Mouse (Mus musculus) midbrain, embryonic 11.5 days (tissue): Measurements from ENCODE around the gene 4930556J24Rik. TPM values are rescaled to one million over a fixed set of nuclear protein-coding genes. Genes with fewer than 3 reads are reported as not detected.
"Not testable (repeated sequence)": the region's sequence is repeated elsewhere in the genome, so short reads cannot be mapped to it uniquely, and the experiment has no call there.

Experiments
- ATAC-seq: fragments of 200-750 bp; cut with Nextera tagmentation; 2 replicates; pipeline ENCODE4 v1.8.0; 2017; ENCODE audit warnings: moderate TSS enrichment, moderate library complexity; ENCODE audit not compliant: low FRiP score
- DNase-seq: peaks from one replicate; pipeline ENCODE4 v3.0.0; 2015; ENCODE audit warnings: low spot score; ENCODE audit errors: missing footprints
- H3K27ac ChIP-seq: fragments of 300-500 bp; sonication (generic); 2 replicates; pipeline ENCODE4 v1.5.1; 2014; ENCODE audit warnings: low read depth, low read length
- H3K27me3 ChIP-seq: fragments of 300-500 bp; sonication (generic); 2 replicates; pipeline ENCODE4 v1.6.1; 2014; ENCODE audit warnings: mild to moderate bottlenecking, low read length, moderate library complexity, mixed read lengths; ENCODE audit not compliant: control insufficient read depth, insufficient read depth
- H3K36me3 ChIP-seq: fragments of 300-500 bp; sonication (generic); 2 replicates; pipeline ENCODE4 v1.6.1; 2014; ENCODE audit warnings: mild to moderate bottlenecking, low read length, moderate library complexity, mixed read lengths; ENCODE audit not compliant: control insufficient read depth, insufficient read depth
- H3K4me1 ChIP-seq: fragments of 300-500 bp; sonication (generic); 2 replicates; pipeline ENCODE4 v1.6.1; 2014; ENCODE audit warnings: low read length; ENCODE audit not compliant: control insufficient read depth, insufficient read depth
- H3K4me2 ChIP-seq: fragments of 300-500 bp; sonication (generic); 2 replicates; pipeline ENCODE4 v1.6.1; 2014; ENCODE audit warnings: mild to moderate bottlenecking, moderate library complexity
- H3K4me3 ChIP-seq: fragments of 300-500 bp; sonication (generic); 2 replicates; pipeline ENCODE4 v1.5.1; 2014; ENCODE audit warnings: low read depth, low read length
- H3K9ac ChIP-seq: fragments of 300-500 bp; sonication (generic); 2 replicates; pipeline ENCODE4 v1.6.1; 2014; ENCODE audit warnings: low read length
- H3K9me3 ChIP-seq: fragments of 300-500 bp; sonication (generic); 2 replicates; pipeline ENCODE4 v1.6.1; 2016; ENCODE audit warnings: low read length; ENCODE audit not compliant: control insufficient read depth
- WGBS: fragments of 180-500 bp; shearing (Covaris S2); extraction: QIAGEN DNeasy Blood & Tissue Kit; methylation state at CpG from one replicate; pipeline ENCODE4 v1.1.7; 2014; 5-methylcytosine and 5-hydroxymethylcytosine counted together
- polyA plus RNA-seq: library from polyadenylated mRNA; unstranded; fragments of >200 nt; fragmentation: Nextera tagmentation; extraction: Ambion mirVana; gene quantifications from 2 replicates; pipeline ENCODE4 v1.2.1, GENCODE M21; 2014

4930556J24Rik gene
- polyA plus RNA-seq, 1 experiment from 2014 or later, result not detected

- DNase-seq, result peak; percentile 86
- Histone ChIP-seq H3K4me2 (no peak overlapping the region), H3K9ac (no peak overlapping the region), H3K27me3 (no peaks in the 10 kb centered on the region), H3K27ac (no peak overlapping the region), H3K36me3 (peaks cover 4% of the 10 kb centered on the region), H3K4me1 (no peaks in the 10 kb centered on the region), H3K4me3 (no peak overlapping the region), H3K9me3 (no peaks in the 10 kb centered on the region)
- ATAC-seq, result no peak
- 38% methylated on average over 8 of the region's 8 CpGs for WGBS
Observed at GRCm38 (mm10) chr11:3921281-3921850, 55.2 kb downstream of the 4930556J24Rik start.

GRCm38 (mm10) chr11:3920476-3920875 is 56.1 kb downstream of the 4930556J24Rik start:
- WGBS, result 88% methylated on average over 7 of the region's 7 CpGs
- ATAC-seq (no peak), DNase-seq (no peak)
- H3K36me3 ChIP-seq, result peaks cover 4% of the 10 kb centered on the region
- H3K4me2 ChIP-seq, result no peak overlapping the region
- no peak overlapping the region for H3K4me3 ChIP-seq
- no peak overlapping the region for H3K27ac ChIP-seq
- no peaks in the 10 kb centered on the region for H3K9me3 ChIP-seq
- H3K9ac ChIP-seq, result no peak overlapping the region
- no peaks in the 10 kb centered on the region for H3K27me3 ChIP-seq
- H3K4me1 ChIP-seq, result no peaks in the 10 kb centered on the region

GRCm38 (mm10) chr11:3918738-3919137 is 57.8 kb downstream of the 4930556J24Rik start:
- H3K4me2 ChIP-seq, result no peak overlapping the region
- H3K9ac ChIP-seq, result no peak overlapping the region
- no peaks in the 10 kb centered on the region for H3K9me3 ChIP-seq
- H3K27me3 ChIP-seq, result no peaks in the 10 kb centered on the region
- no peak for ATAC-seq
- 0 out of 2 replicates have a peak, but pooled peaks cover 2% of the 10 kb centered on the region for H3K4me1 ChIP-seq
- H3K27ac ChIP-seq, result no peak overlapping the region
- H3K36me3 ChIP-seq, result peaks cover 4% of the 10 kb centered on the region; the same call in 1 of the 2 replicates
- WGBS, result 72% methylated on average over 1 of the region's 1 CpGs
- no peak for DNase-seq
- H3K4me3 ChIP-seq, result no peak overlapping the region

GRCm38 (mm10) chr11:3914109-3914840 is 62.3 kb downstream of the 4930556J24Rik start, which contains the start of gene Slc35e4:
TSS of gene Slc35e4 (minus strand) at chr11:3914664.
- WGBS, result under 1% methylated on average over 28 of the region's 28 CpGs
- Histone ChIP-seq H3K4me1 (peaks cover 17% of the 10 kb centered on the region), H3K4me2 (peak within 1 kb of the TSS; percentile 89)

GRCm38 (mm10) chr11:3913316-3914108 is 63.1 kb downstream of the 4930556J24Rik start:
- Histone ChIP-seq H3K9ac (peak overlapping the region; percentile 70), H3K4me2 (peak overlapping the region; percentile 89), H3K4me3 (peak overlapping the region; percentile 56), H3K9me3 (no peaks in the 10 kb centered on the region), H3K36me3 (no peaks in the 10 kb centered on the region), H3K4me1 (peaks cover 17% of the 10 kb centered on the region), H3K27ac (no peak overlapping the region; the same call in 1 of the 2 replicates), H3K27me3 (peaks cover 9% of the 10 kb centered on the region; the same call in 1 of the 2 replicates)
- peak; percentile 90 for ATAC-seq
- DNase-seq, result peak; percentile 98
- WGBS, result under 1% methylated on average over 65 of the region's 65 CpGs

More at GRCm38 (mm10) chr11:3914109-3914840, 62.3 kb downstream of the 4930556J24Rik start, which contains the start of gene Slc35e4:
- ATAC-seq, result peak; percentile 64
- Histone ChIP-seq H3K4me3 (peak within 1 kb of the TSS; percentile 56), H3K27ac (no peak within 1 kb of the TSS; the same call in 1 of the 2 replicates), H3K9ac (peak within 1 kb of the TSS; percentile 70), H3K27me3 (peaks cover 9% of the 10 kb centered on the region; the same call in 1 of the 2 replicates), H3K9me3 (no peaks in the 10 kb centered on the region), H3K36me3 (no peaks in the 10 kb centered on the region)
- DNase-seq, result peak; percentile 99

GRCm38 (mm10) chr11:3912875-3913271 is 63.7 kb downstream of the 4930556J24Rik start:
- Histone ChIP-seq H3K27me3 (peaks cover 9% of the 10 kb centered on the region; the same call in 1 of the 2 replicates), H3K27ac (no peak overlapping the region), H3K9ac (peak overlapping the region; percentile 70), H3K4me2 (peak overlapping the region; percentile 89), H3K9me3 (no peaks in the 10 kb centered on the region), H3K4me1 (peaks cover 17% of the 10 kb centered on the region), H3K4me3 (peak overlapping the region; percentile 56), H3K36me3 (no peaks in the 10 kb centered on the region)
- ATAC-seq (0 out of 2 replicates have a peak, but pooled peaks have one; percentile 10), DNase-seq (peak; percentile 93)
- 1% methylated on average over 15 of the region's 16 CpGs for WGBS

GRCm38 (mm10) chr11:3912100-3912874 is 64.3 kb downstream of the 4930556J24Rik start:
- Histone ChIP-seq H3K27ac (no peak overlapping the region; the same call in 1 of the 2 replicates), H3K36me3 (no peaks in the 10 kb centered on the region), H3K9me3 (no peaks in the 10 kb centered on the region), H3K9ac (peak overlapping the region; percentile 70), H3K4me1 (peaks cover 17% of the 10 kb centered on the region), H3K4me2 (peak overlapping the region; percentile 89), H3K4me3 (peak overlapping the region; percentile 56), H3K27me3 (peaks cover 9% of the 10 kb centered on the region; the same call in 1 of the 2 replicates)
- 24% methylated on average over 19 of the region's 19 CpGs for WGBS
- peak; percentile 87 for DNase-seq
- ATAC-seq, result no peak

- not testable (repeated sequence) for H3K36me3 ChIP-seq, H3K4me2 ChIP-seq, H3K9ac ChIP-seq, ATAC-seq, DNase-seq, H3K9me3 ChIP-seq, H3K27ac ChIP-seq, H3K27me3 ChIP-seq, H3K4me3 ChIP-seq
- WGBS, result 89% methylated on average over 6 of the region's 6 CpGs
- peaks cover 17% of the 10 kb centered on the region for H3K4me1 ChIP-seq
Observed at GRCm38 (mm10) chr11:3911440-3911839, 65.1 kb downstream of the 4930556J24Rik start.
